Mouse (Mus musculus) cerebellum, postnatal 25 days (tissue): ENCODE data around the gene Ipo5.

Source experiments
- DNase-seq, 2 experiments: peaks; one replicate each; pipeline ENCODE4 v3.0.0; 2021; ENCODE audit warnings: mixed read lengths in 2 of 2

The Ipo5 gene

DNA sequence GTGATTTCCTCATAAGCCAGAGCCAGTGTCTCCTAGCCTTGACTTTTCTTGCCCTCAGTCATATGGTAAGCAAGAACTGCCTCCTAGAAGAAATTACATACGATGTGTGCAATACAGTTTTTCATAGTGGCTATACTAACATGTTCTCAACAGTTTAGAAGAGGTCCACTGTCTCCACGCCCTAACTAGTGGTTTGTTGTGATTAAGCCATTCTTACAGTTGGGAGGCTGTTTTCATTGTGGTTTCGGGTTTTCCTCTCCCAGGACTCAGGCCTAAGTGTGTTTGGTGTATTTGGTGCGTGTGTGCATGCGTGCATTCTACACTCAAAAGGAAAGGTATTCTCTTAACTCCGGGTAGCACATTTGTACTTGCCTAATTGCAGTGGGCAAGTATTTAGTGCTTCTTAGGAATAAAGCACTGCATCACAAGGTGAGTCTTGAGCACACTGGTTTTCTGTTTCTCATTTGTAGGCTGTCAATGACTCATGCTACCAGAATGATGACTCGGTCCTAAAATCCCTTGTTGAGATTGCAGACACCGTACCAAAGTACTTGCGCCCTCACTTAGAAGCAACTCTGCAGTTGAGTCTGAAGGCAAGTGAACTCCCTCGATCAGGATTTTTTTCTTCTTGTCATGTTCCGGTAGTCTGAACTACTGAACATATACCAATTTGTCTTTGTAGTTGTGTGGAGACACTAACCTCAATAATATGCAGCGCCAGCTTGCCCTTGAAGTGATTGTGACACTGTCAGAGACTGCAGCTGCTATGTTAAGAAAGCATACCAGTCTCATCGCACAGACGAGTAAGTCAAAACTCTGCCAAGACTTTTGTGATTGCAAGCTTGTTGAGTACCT is 14.9 kb downstream of the Ipo5 start:
- no peak for DNase-seq

DNA sequence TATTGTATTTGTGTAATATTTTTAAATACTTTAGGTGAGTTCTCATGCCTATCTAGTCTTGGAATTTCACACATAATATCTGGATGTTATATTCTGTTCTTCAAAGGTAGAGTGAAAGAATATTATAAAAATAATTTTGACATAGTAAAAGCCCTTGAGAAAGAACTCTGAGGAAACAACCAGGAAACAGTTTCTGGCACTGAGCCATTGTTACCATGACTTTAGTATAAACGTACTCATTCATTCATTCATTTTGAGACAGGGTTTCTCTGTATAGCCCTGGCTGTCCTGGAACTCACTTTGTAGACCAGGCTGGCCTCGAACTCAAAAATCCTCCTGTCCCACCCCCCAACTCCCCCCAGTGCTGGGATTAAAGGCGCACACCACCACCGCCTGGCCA is 20.2 kb downstream of the Ipo5 start:
- DNase-seq: no peak

DNA sequence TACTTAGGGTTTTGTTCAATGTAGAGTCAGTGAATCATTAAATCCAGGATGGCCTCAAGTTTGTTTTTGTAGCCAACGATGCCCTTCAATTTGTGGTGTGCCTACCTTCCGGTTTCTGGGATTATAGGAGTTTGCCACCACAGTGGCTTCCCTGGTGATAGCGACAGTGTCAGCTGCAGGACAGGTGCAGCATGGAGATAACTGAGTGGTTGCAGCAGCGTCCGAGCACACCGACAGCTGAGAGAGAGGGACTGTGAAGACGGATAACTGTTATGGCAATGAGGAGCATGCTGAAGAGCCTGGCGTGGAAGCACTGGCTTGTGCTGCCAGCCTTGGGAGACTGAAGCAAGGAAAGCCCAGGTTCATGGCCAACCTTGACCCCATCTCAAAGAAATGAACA is 22.6 kb downstream of the Ipo5 start:
- DNase-seq: no peak

GRCm38 (mm10) chr14:120937102-120937501 is 26.1 kb downstream of the Ipo5 start:
- no peak for DNase-seq

DNA sequence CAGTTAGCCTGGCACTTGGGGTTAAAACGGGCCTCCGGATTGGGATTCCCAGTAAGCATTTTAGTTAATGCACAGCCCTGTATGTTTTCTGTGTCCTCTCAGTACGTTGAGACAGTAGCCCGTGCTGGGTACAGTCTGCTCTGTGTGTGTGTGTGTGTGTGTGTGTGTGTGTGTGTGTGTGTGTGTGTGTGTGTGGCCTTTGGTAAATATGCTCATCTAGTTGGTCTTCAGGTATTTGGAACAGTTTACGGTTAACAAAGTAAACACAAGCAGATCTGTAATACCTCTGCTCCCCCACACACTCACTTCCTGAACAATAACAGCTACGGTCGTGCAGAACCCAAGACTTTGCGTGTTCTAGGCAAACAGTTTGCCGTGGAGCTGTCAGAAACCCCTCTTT is 31.8 kb downstream of the Ipo5 start:
- DNase-seq: no peak

- no peak for DNase-seq
Measured at GRCm38 (mm10) chr14:120945146-120945545, 34.1 kb downstream of the Ipo5 start.

GRCm38 (mm10) chr14:120947104-120947503 is 36.1 kb downstream of the Ipo5 start:
- no peak for DNase-seq

GRCm38 (mm10) chr14:120949002-120949401 is 38.0 kb downstream of the Ipo5 start:
- peak in 1 of 2 experiments; percentile 21 for DNase-seq

GRCm38 (mm10) chr14:120950068-120950467 is 39.0 kb downstream of the Ipo5 start:
- no peak for DNase-seq

DNA sequence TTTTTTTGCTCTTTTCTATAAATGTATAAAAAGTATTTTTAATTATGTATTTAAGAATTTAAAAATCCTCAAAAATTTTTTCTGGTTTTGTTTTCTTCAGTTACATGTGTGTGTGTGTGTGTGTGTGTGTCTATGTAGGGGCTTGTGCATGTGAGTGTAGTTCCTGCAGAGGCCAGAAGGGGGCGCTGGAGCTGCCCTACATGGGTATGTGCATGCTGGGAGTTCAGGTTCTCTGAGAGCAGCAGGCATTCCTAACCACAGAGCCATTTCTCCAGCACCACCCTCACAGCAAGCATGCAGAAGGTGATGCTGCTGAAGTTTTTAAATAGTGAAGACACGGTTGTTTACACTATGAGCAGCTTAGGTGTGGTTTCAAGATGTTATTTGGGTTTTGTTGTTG is 41.4 kb downstream of the Ipo5 start:
- DNase-seq: peak in 1 of 2 experiments; percentile 23

DNA sequence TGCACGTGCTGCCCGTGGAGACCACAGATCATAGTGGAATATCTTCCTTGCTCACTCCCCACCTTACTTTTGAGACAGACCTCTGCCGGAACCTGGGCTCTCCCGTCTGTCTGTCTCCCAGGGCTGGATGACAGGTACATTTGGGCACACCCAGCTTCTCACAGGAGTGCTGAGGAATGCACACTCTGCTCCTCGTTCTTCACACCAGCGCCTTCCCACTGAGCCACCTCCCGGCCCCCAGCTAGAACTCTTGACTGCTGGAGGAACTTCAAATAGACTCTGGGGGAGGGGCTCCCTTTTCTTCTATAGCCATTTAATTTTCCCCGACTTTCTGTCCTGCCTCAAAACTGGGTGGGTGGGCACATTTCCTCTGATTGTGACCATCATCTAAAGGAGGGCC is 49.5 kb downstream of the Ipo5 start:
- DNase-seq: no peak

GRCm38 (mm10) chr14:120960991-120961390 is 50.0 kb downstream of the Ipo5 start:
- no peak for DNase-seq

GRCm38 (mm10) chr14:120967072-120967471 is 56.0 kb downstream of the Ipo5 start:
- DNase-seq: no peak

DNA sequence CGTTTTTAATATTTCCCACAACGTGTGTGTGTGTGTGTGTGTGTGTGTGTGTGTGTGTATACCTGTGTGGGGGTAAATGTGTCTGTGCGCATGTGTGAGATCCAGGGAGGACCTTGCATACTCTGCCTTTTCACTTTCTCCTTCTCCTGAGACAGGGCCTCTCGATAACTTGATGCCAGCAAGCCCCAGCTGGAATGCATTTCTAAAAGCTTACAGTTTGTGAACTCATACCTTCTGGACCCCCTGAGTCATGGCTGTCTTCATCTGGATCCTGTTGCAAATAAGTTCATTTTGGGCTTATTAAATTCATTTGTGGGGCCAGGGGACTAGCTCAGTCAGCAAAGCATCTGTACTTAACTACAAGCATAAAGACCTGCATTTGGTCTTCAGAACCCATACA is 57.7 kb downstream of the Ipo5 start:
- no peak for DNase-seq

- no peak for DNase-seq
Measured at GRCm38 (mm10) chr14:120969673-120970072, 58.6 kb downstream of the Ipo5 start.

DNA sequence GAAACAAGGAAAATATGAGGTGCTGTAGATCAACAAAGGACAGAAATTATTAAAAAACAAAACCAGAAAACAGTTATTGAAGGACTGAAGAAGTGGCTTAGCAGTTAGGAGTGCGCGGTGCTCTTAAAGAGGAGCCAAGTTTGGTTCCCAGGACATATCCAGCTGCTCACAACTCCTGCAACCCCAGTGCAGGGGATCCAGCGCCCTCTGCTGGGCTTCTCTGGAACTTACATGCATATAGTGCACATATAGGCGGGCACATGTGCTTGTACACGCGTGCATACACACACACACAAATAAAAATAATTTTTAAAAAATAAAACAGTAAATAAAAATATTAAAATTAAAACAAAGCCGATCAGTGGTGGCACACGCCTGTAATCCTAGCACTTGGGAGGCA is 59.6 kb downstream of the Ipo5 start:
- DNase-seq: peak in 1 of 2 experiments; percentile 15

DNA sequence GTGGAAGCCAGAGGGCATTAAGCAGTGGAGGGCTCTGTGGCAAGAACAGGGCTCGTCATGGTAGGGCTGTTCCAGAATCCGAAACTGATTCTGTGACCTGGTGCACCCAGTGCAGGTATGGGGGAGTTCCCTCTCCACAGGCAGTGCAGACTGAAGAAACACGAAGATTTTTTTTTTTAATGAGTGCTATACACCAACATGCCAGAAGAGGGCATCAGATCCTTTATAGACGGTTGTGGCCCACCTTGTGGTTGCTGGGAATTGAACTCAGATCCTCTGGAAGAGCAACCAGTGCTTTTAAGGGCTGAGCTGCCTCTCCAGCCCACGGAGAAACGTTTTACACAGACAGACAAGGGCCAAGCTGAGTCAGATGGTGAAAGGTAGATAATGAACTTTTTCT is 60.3 kb downstream of the Ipo5 start:
- no peak for DNase-seq

- DNase-seq: peak; percentile 31 to 57
Measured at GRCm38 (mm10) chr14:120979559-120979958, 68.5 kb downstream of the Ipo5 start.

GRCm38 (mm10) chr14:120989126-120989525 is 78.1 kb downstream of the Ipo5 start:
- no peak for DNase-seq
